Mouse (Mus musculus) ovary, adult 2 months (tissue): ENCODE data around the gene Nkpd1. TPM values are rescaled to one million over a fixed set of nuclear protein-coding genes. Genes with fewer than 3 reads are reported as not detected.

Experiments
- polyA plus RNA-seq: library from polyadenylated mRNA; depleted of rRNA; stranded (reverse); fragments of >200 nt; gene quantifications from 2 replicates; pipeline ENCODE4 v1.2.3, GENCODE M21; 2012; rRNA removed

The Nkpd1 gene
- polyA plus RNA-seq: 1.3 and 1.9 TPM in 2 replicates

DNA sequence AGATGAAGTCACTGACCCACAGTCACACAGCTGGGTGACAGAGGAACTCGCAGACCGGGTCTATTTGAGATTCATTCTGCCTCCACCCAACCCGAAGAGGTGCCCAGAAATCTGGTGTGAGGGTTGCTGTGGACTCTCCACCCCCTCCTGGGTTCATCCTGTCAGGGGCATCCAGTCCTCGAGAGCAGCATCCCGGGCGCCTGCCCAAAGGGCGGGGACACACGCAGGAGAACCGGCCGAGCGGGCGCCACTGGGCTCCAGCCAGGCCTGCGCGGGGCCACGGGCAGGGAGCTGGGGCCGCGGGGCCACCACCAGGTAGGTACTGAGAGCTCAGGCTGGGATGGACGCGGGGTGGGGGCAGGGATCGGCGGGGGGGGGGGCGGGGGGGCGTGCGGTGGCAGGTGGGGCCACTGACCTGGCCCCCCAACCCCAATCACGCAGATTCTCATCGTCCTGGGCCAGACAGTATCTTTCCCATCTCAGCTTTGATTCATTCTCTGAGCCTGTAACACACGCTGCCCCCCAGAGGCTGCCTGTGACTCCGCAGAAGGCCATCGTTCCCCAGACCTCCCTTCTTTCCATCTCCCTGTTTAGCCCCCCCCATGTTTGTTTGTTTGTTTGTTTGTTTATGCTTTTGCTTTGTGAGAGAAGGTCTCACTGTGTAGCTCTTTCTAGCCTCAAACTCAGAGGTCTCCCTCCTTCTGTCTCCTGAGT, at the start of gene Nkpd1:
TSS of gene Nkpd1 (plus strand) at position 187 of the 714 bp plus-strand sequence.

GRCm38 (mm10) chr7:19508150-19508923, 9.3 kb upstream of the Nkpd1 start, which contains the start of the genes Bloc1s3 and Trappc6a:
Gene Bloc1s3 (minus strand): TSS chr7:19508367.
Gene Trappc6a (plus strand): TSS chr7:19508395.

DNA sequence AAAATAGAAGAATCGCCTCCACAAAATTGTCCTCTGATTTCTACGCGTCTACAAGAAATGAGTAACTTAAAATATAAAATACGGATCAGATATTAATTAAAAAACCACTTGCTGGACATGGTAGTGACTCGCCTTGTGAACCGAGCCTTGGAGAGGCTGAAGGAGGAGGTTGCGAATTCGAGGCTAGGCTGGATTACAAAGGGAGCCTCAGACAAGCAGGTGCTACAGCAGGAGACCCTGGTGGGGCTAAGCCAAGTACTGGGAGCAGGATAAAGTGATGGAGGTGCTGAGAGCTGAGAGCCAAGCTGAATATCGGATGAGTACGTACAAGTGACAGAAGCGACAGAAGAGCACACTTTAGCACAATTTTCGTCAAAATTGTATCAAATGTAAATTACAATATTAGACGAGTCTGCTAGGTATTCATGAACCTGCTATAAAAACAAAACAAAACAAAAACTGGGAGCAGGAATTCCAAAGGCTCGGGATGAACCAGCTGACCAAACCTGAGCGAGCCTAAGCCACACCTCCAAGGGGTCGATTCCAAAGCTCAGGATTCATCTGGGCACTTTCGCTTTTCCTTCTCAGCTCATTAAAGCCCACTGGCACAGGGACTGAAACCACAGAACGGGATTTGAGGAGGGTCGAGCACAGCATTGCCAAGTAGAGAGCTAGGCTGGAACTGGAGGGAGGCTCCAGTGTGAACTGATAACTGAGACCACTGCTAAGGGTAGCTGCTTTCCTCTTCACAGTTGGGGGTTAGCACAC, 45.2 kb downstream of the Nkpd1 start, which contains the start of gene Ppp1r37:
TSS of gene Ppp1r37 (minus strand) at position 434 of the 768 bp plus-strand sequence.

Other genes with a start within 250 kb of the Nkpd1 start
- 197 and 215 TPM in 2 replicates for gene Vasp, start 246.0 kb upstream of the Nkpd1 start, polyA plus RNA-seq
- 0.18 and 0.25 TPM in 2 replicates for gene Ppm1n, start 237.8 kb upstream of the Nkpd1 start, polyA plus RNA-seq
- gene Rtn2, start 235.2 kb upstream of the Nkpd1 start, polyA plus RNA-seq: 31.9 and 40.5 TPM in 2 replicates
- gene Fosb, start 207.8 kb upstream of the Nkpd1 start, polyA plus RNA-seq: 5.1 and 10.1 TPM in 2 replicates
- gene Ercc1, start 173.1 kb upstream of the Nkpd1 start, polyA plus RNA-seq: 35.4 and 52.6 TPM in 2 replicates
- gene Cd3eap, start 158.4 kb upstream of the Nkpd1 start, polyA plus RNA-seq: 10.1 and 12.5 TPM in 2 replicates
- gene Ppp1r13l, start 158.1 kb upstream of the Nkpd1 start, polyA plus RNA-seq: 19.9 and 21.5 TPM in 2 replicates
- gene Ercc2, start 135.8 kb upstream of the Nkpd1 start, polyA plus RNA-seq: 99.9 and 104 TPM in 2 replicates
- gene Klc3, start 113.7 kb upstream of the Nkpd1 start, polyA plus RNA-seq: 11.6 and 13.6 TPM in 2 replicates
- gene Ckm, start 113.1 kb upstream of the Nkpd1 start, polyA plus RNA-seq: 1.5 and 2.0 TPM in 2 replicates
- 56.2 and 68.8 TPM in 2 replicates for gene Mark4, start 59.0 kb upstream of the Nkpd1 start, polyA plus RNA-seq
- 14.5 and 14.7 TPM in 2 replicates for gene Exoc3l2, start 54.5 kb upstream of the Nkpd1 start, polyA plus RNA-seq
- gene Bloc1s3, start 9.5 kb upstream of the Nkpd1 start, polyA plus RNA-seq: 23.3 and 32.2 TPM in 2 replicates
- gene Trappc6a, start 9.4 kb upstream of the Nkpd1 start, polyA plus RNA-seq: 122 and 123 TPM in 2 replicates
- gene Ppp1r37, start 45.2 kb downstream of the Nkpd1 start, polyA plus RNA-seq: 147 and 159 TPM in 2 replicates
- 15.2 and 16.3 TPM in 2 replicates for gene Zfp296, start 59.4 kb downstream of the Nkpd1 start, polyA plus RNA-seq
- 230 and 252 TPM in 2 replicates for gene Gemin7, start 59.8 kb downstream of the Nkpd1 start, polyA plus RNA-seq
- gene Clasrp, start 86.6 kb downstream of the Nkpd1 start, polyA plus RNA-seq: 248 and 417 TPM in 2 replicates
- gene Relb, start 111.6 kb downstream of the Nkpd1 start, polyA plus RNA-seq: 34.7 and 48.6 TPM in 2 replicates
- 131 and 152 TPM in 2 replicates for gene Clptm1, start 147.2 kb downstream of the Nkpd1 start, polyA plus RNA-seq
- 1.2 and 3.3 TPM in 2 replicates for gene Apoc2, start 160.1 kb downstream of the Nkpd1 start, polyA plus RNA-seq
- not detected in 2 replicates for gene Gm44805, start 163.6 kb downstream of the Nkpd1 start, polyA plus RNA-seq
- gene Apoc4, start 163.6 kb downstream of the Nkpd1 start, polyA plus RNA-seq: 2.4 and 7.3 TPM in 2 replicates
- gene Apoc1, start 174.8 kb downstream of the Nkpd1 start, polyA plus RNA-seq: 3.8 and 11.0 TPM in 2 replicates
- 3,327 and 3,331 TPM in 2 replicates for gene Apoe, start 181.3 kb downstream of the Nkpd1 start, polyA plus RNA-seq
- gene Tomm40, start 197.6 kb downstream of the Nkpd1 start, polyA plus RNA-seq: 131 and 143 TPM in 2 replicates
- 136 and 141 TPM in 2 replicates for gene Nectin2, start 232.6 kb downstream of the Nkpd1 start, polyA plus RNA-seq